In genomic region chr10:41716029-41716897, GRCm38 (mm10) we compare ENCODE assay signal across 9 mouse cellular contexts. TPM values are rescaled to one million over a fixed set of nuclear protein-coding genes. Genes with fewer than 3 reads are reported as not detected.
A peak's percentile ranks its signal among the peaks of the same experiment; 100 is the strongest.
DNase-seq lines count a peak whose midpoint lies in the region; ATAC-seq and TF ChIP-seq lines count a peak whose summit lies in the region.
"Had no signal": no experiment of that assay in that cellular context is flagged by ENCODE, and none has a peak within 500 bp of the region (broad histone marks: within the 10 kb centered on the region; RNA-seq: fewer than 3 reads in every experiment).

TSS of gene Ccdc162 (minus strand) at chr10:41716634.

- ATAC-seq in heart, postnatal 0 days (ENCODE audit: insufficient read depth, low read depth): no peak
- no peak for ATAC-seq in heart, embryonic 11.5 days (replicated peaks; ENCODE audit: insufficient number of reproducible peaks, low FRiP score, low TSS enrichment)
- peak; percentile 37; the same call in 1 of the 2 replicates for ATAC-seq in forebrain, embryonic 14.5 days
- 0 out of 2 replicates have a peak, but pooled peaks have one; percentile 36 for ATAC-seq in lung, embryonic 16.5 days (ENCODE audit: low read depth)

- no peak for TF ChIP-seq EP300 in heart, postnatal 0 days (IDR thresholded peaks at IDR 0.05; ENCODE audit: low read depth)

- DNase-seq in heart, postnatal 0 days (ENCODE audit: low spot score): peak; percentile 20
- peak; percentile 24 for DNase-seq in NIH3T3 (ENCODE audit: low read depth)
- peak; percentile 58 for DNase-seq in forebrain, embryonic 14.5 days (ENCODE audit: low spot score)
- no peak for DNase-seq in adrenal gland, adult 18-20 months (ENCODE audit: low spot score in 2 of 2)
- DNase-seq in heart, postnatal 25 days (ENCODE audit: low spot score): no peak
- DNase-seq in urinary bladder, adult 18-20 months (ENCODE audit: low spot score in 2 of 2): no peak

- 65% methylated on average over 15 of the region's 15 CpGs for WGBS in heart, postnatal 0 days
- 58% methylated on average over 15 of the region's 15 CpGs for WGBS in heart, embryonic 11.5 days (ENCODE audit: insufficient replicate concordance)
- WGBS in forebrain, embryonic 14.5 days: 26% methylated on average over 15 of the region's 15 CpGs
- WGBS in lung, embryonic 16.5 days: 53% methylated on average over 15 of the region's 15 CpGs

- H3K27me3 ChIP-seq in heart, postnatal 0 days (ENCODE audit: control insufficient read depth, insufficient read depth, low read length): no peaks in the 10 kb centered on the region
- H3K27me3 ChIP-seq in heart, embryonic 11.5 days (ENCODE audit: control insufficient read depth, insufficient read depth, low read length): no peaks in the 10 kb centered on the region
- H3K27me3 ChIP-seq in forebrain, embryonic 14.5 days (replicated peaks; ENCODE audit: control insufficient read depth, insufficient read depth, low read length): no peaks in the 10 kb centered on the region
- no peaks in the 10 kb centered on the region for H3K27me3 ChIP-seq in lung, embryonic 16.5 days (ENCODE audit: control insufficient read depth, insufficient read depth, low read depth, low read length)

- H3K27ac ChIP-seq in heart, postnatal 0 days (ENCODE audit: low read depth): no peak within 1 kb of the TSS
- H3K27ac ChIP-seq in heart, embryonic 11.5 days (ENCODE audit: low read depth, low read length): no peak within 1 kb of the TSS
- H3K27ac ChIP-seq in forebrain, embryonic 14.5 days (ENCODE audit: low read depth, low read length): no peak within 1 kb of the TSS
- no peak within 1 kb of the TSS for H3K27ac ChIP-seq in lung, embryonic 16.5 days (ENCODE audit: low read length)

- no peak within 1 kb of the TSS for H3K4me2 ChIP-seq in heart, postnatal 0 days (ENCODE audit: low read depth, low read length)
- no peak within 1 kb of the TSS; the same call in 1 of the 2 replicates for H3K4me2 ChIP-seq in heart, embryonic 11.5 days
- H3K4me2 ChIP-seq in forebrain, embryonic 14.5 days (ENCODE audit: low read length): peak within 1 kb of the TSS; percentile 19; the same call in 1 of the 2 replicates
- H3K4me2 ChIP-seq in lung, embryonic 16.5 days (ENCODE audit: low read depth, low read length): peak within 1 kb of the TSS; percentile 6

- no peaks in the 10 kb centered on the region for H3K9me3 ChIP-seq in heart, postnatal 0 days (replicated peaks; ENCODE audit: control insufficient read depth, low read length)
- H3K9me3 ChIP-seq in heart, embryonic 11.5 days (replicated peaks; ENCODE audit: control insufficient read depth, low read length): no peaks in the 10 kb centered on the region
- no peaks in the 10 kb centered on the region for H3K9me3 ChIP-seq in forebrain, embryonic 14.5 days (replicated peaks; ENCODE audit: control insufficient read depth, low read length)
- H3K9me3 ChIP-seq in lung, embryonic 16.5 days (ENCODE audit: control insufficient read depth, low read length): no peaks in the 10 kb centered on the region

- H3K36me3 ChIP-seq in heart, postnatal 0 days (replicated peaks; ENCODE audit: control insufficient read depth, insufficient read depth, low read length): peaks cover 7% of the 10 kb centered on the region
- no peaks in the 10 kb centered on the region for H3K36me3 ChIP-seq in heart, embryonic 11.5 days (ENCODE audit: control insufficient read depth, insufficient read depth, low read length)
- no peaks in the 10 kb centered on the region for H3K36me3 ChIP-seq in forebrain, embryonic 14.5 days (ENCODE audit: control insufficient read depth, insufficient read depth, low read length)
- no peaks in the 10 kb centered on the region for H3K36me3 ChIP-seq in lung, embryonic 16.5 days (ENCODE audit: control insufficient read depth, insufficient read depth, low read length)

- H3K4me1 ChIP-seq in heart, postnatal 0 days (ENCODE audit: control insufficient read depth, insufficient read depth): no peaks in the 10 kb centered on the region
- no peaks in the 10 kb centered on the region for H3K4me1 ChIP-seq in heart, embryonic 11.5 days (ENCODE audit: control insufficient read depth, insufficient read depth, low read length)
- H3K4me1 ChIP-seq in forebrain, embryonic 14.5 days (ENCODE audit: control insufficient read depth, insufficient read depth, low read length): peaks cover 2% of the 10 kb centered on the region; the same call in 1 of the 2 replicates
- H3K4me1 ChIP-seq in lung, embryonic 16.5 days (replicated peaks; ENCODE audit: control insufficient read depth, insufficient read depth, low read length): peaks cover 3% of the 10 kb centered on the region; the same call in 1 of the 2 replicates

- intact Hi-C loops in heart, postnatal 25 days (cut with DNase I): no loop called here

- no peak within 1 kb of the TSS for H3K4me3 ChIP-seq in heart, postnatal 0 days (ENCODE audit: low read depth, low read length)
- no peak within 1 kb of the TSS for H3K4me3 ChIP-seq in heart, embryonic 11.5 days (ENCODE audit: low read depth, low read length)
- no peak within 1 kb of the TSS for H3K4me3 ChIP-seq in forebrain, embryonic 14.5 days (ENCODE audit: low read depth, low read length)
- no peak within 1 kb of the TSS for H3K4me3 ChIP-seq in lung, embryonic 16.5 days (ENCODE audit: low read length)
- H3K4me3 ChIP-seq: myocyte had no signal

- no peak for TF ChIP-seq CTCF in heart, postnatal 0 days (IDR thresholded peaks at IDR 0.05; ENCODE audit: low read depth)

- H3K9ac ChIP-seq in heart, postnatal 0 days (replicated peaks; ENCODE audit: low read depth, low read length): no peak within 1 kb of the TSS
- no peak within 1 kb of the TSS for H3K9ac ChIP-seq in heart, embryonic 11.5 days (ENCODE audit: low read depth, low read length)
- H3K9ac ChIP-seq in forebrain, embryonic 14.5 days (ENCODE audit: low read length): no peak within 1 kb of the TSS
- no peak within 1 kb of the TSS for H3K9ac ChIP-seq in lung, embryonic 16.5 days (ENCODE audit: low read length)

RNA-seq across cellular contexts. Expression of gene Ccdc162, which starts in this region (rescaled TPM):
- total RNA-seq in heart, postnatal 0 days (2014; rRNA removed; ENCODE audit: low replicate concordance): 1.5 TPM in 1 of 2 replicates, not detected in the other
- 0.16 and 0.36 TPM in 2 replicates for polyA plus RNA-seq in heart, postnatal 0 days (2015; fragmentation: Nextera tagmentation; extraction: Ambion mirVana)
- polyA plus RNA-seq in heart, embryonic 11.5 days (2014; fragmentation: Nextera tagmentation; extraction: Ambion mirVana): 0.73 and 0.82 TPM in 2 replicates
- polyA plus RNA-seq in forebrain, embryonic 14.5 days (2014; fragmentation: Nextera tagmentation; extraction: Ambion mirVana): 0.51 and 0.66 TPM in 2 replicates
- polyA plus RNA-seq in lung, embryonic 16.5 days (2015; fragmentation: Nextera tagmentation; extraction: Ambion mirVana): 1.3 and 1.9 TPM in 2 replicates
- total RNA-seq in adrenal gland, adult 18-20 months (2021): 1 to 10 TPM in 1 of 2 experiments, under 1 TPM in 1; 0.36 to 1.7 TPM
- total RNA-seq in heart, postnatal 25 days (2021): under 1 TPM; 0.08 to 0.14 TPM

Comparison
In these comparisons a context has a peak if more than half of its experiments do, and no peak if none do; other contexts are left out.
1. DNase-seq: peak in heart, postnatal 0 days (single experiment) and NIH3T3 (single experiment); none in adrenal gland, adult 18-20 months (0 of 2), heart, postnatal 25 days (single experiment) and urinary bladder, adult 18-20 months (0 of 2).
2. Peak in DNase-seq, ATAC-seq and H3K4me2 ChIP-seq in forebrain, embryonic 14.5 days; RNA of the gene not detected or under 1 TPM.